Mouse (Mus musculus): ENCODE data around the gene Thrb. TPM values are rescaled to one million over a fixed set of nuclear protein-coding genes. Genes with fewer than 3 reads are reported as not detected.

The Thrb gene
- polyA plus RNA-seq, 1 experiment, result 0.05 TPM

- H3ac ChIP-seq (ENCODE audit: control insufficient read depth, insufficient read length), result no peak overlapping the region
- H3K4me3 ChIP-seq, result no peak overlapping the region
- no peaks in the 10 kb centered on the region for H3K79me2 ChIP-seq (ENCODE audit: control insufficient read depth, insufficient read depth)
- TF ChIP-seq POLR2AphosphoS2 (IDR thresholded peaks at IDR 0.05; ENCODE audit: insufficient read length, low read depth), result no peak
- TF ChIP-seq POLR2A (IDR thresholded peaks at IDR 0.05; ENCODE audit: insufficient read length, low read depth), result no peak
- no peak for TF ChIP-seq SRF (IDR thresholded peaks at IDR 0.05; ENCODE audit: control insufficient read depth, insufficient read length, low read depth)
- TF ChIP-seq USF1 (IDR thresholded peaks at IDR 0.05; ENCODE audit: low read depth), result no peak
- TF ChIP-seq REST (IDR thresholded peaks at IDR 0.05; ENCODE audit: insufficient read depth, insufficient read length), result no peak
- no peak for TF ChIP-seq MYOG (IDR thresholded peaks at IDR 0.05; ENCODE audit: control insufficient read depth in 1 of 3, insufficient read depth in 1 of 3, insufficient read length in 2 of 3, low read depth in 2 of 3)
- no peak for TF ChIP-seq TCF3 (IDR thresholded peaks at IDR 0.05; ENCODE audit: insufficient read length, low read depth)
- no peaks in the 10 kb centered on the region for H3K27me3 ChIP-seq (ENCODE audit: control insufficient read depth, insufficient read depth, insufficient read length)
- no peaks in the 10 kb centered on the region for H3K36me3 ChIP-seq (ENCODE audit: control insufficient read depth, insufficient read depth)
- no peak overlapping the region for H3K4me2 ChIP-seq (ENCODE audit: low read depth)
Observed at GRCm38 (mm10) chr14:17954038-17954437, 294.0 kb downstream of the Thrb start.

GRCm38 (mm10) chr14:17959901-17960300, 299.8 kb downstream of the Thrb start:
- Histone ChIP-seq H3K4me3 (no peak overlapping the region), H3ac (ENCODE audit: control insufficient read depth, insufficient read length) (no peak overlapping the region), H3K27me3 (ENCODE audit: control insufficient read depth, insufficient read depth, insufficient read length) (no peaks in the 10 kb centered on the region), H3K36me3 (ENCODE audit: control insufficient read depth, insufficient read depth) (no peaks in the 10 kb centered on the region), H3K79me2 (ENCODE audit: control insufficient read depth, insufficient read depth) (no peaks in the 10 kb centered on the region), H3K4me2 (ENCODE audit: low read depth) (no peak overlapping the region)
- TF ChIP-seq CEBPB (IDR thresholded peaks at IDR 0.05; ENCODE audit: insufficient read depth, poor library complexity, severe bottlenecking) (no peak), MYOD1 (IDR thresholded peaks at IDR 0.05; ENCODE audit: control insufficient read depth in 1 of 3, insufficient read length in 2 of 3, low read depth in 2 of 3) (no peak), POLR2AphosphoS2 (IDR thresholded peaks at IDR 0.05; ENCODE audit: insufficient read length, low read depth) (no peak), REST (IDR thresholded peaks at IDR 0.05; ENCODE audit: insufficient read depth, insufficient read length) (no peak), SRF (IDR thresholded peaks at IDR 0.05; ENCODE audit: control insufficient read depth, insufficient read length, low read depth) (no peak)

- Histone ChIP-seq H3K4me3 (no peak overlapping the region), H3K36me3 (ENCODE audit: control insufficient read depth, insufficient read depth) (no peaks in the 10 kb centered on the region), H3K79me2 (ENCODE audit: control insufficient read depth, insufficient read depth) (no peaks in the 10 kb centered on the region), H3K4me2 (ENCODE audit: low read depth) (no peak overlapping the region), H3ac (ENCODE audit: control insufficient read depth, insufficient read length) (no peak overlapping the region), H3K27me3 (ENCODE audit: control insufficient read depth, insufficient read depth, insufficient read length) (no peaks in the 10 kb centered on the region)
- TF ChIP-seq E2F4 (IDR thresholded peaks at IDR 0.05; ENCODE audit: insufficient read depth), result no peak
- TF ChIP-seq MAX (IDR thresholded peaks at IDR 0.05; ENCODE audit: low read depth), result no peak
- TF ChIP-seq POLR2A (IDR thresholded peaks at IDR 0.05; ENCODE audit: insufficient read length, low read depth), result no peak
- TF ChIP-seq REST (IDR thresholded peaks at IDR 0.05; ENCODE audit: insufficient read depth, insufficient read length), result no peak
Observed at GRCm38 (mm10) chr14:17967117-17967726, 307.2 kb downstream of the Thrb start.

- no peaks in the 10 kb centered on the region for H3K79me2 ChIP-seq (ENCODE audit: control insufficient read depth, insufficient read depth)
- no peak overlapping the region for H3ac ChIP-seq (ENCODE audit: control insufficient read depth, insufficient read length)
- H3K4me2 ChIP-seq (ENCODE audit: low read depth), result no peak overlapping the region
- H3K27me3 ChIP-seq (ENCODE audit: control insufficient read depth, insufficient read depth, insufficient read length), result no peaks in the 10 kb centered on the region
- no peaks in the 10 kb centered on the region for H3K36me3 ChIP-seq (ENCODE audit: control insufficient read depth, insufficient read depth)
- H3K4me3 ChIP-seq, result no peak overlapping the region
- no peak for TF ChIP-seq SRF (IDR thresholded peaks at IDR 0.05; ENCODE audit: control insufficient read depth, insufficient read length, low read depth)
- no peak for TF ChIP-seq TCF3 (IDR thresholded peaks at IDR 0.05; ENCODE audit: insufficient read length, low read depth)
- TF ChIP-seq POLR2A (IDR thresholded peaks at IDR 0.05; ENCODE audit: insufficient read length, low read depth), result no peak
- TF ChIP-seq MYOD1 (IDR thresholded peaks at IDR 0.05; ENCODE audit: control insufficient read depth in 1 of 3, insufficient read length in 2 of 3, low read depth in 2 of 3), result no peak
- TF ChIP-seq CEBPB (IDR thresholded peaks at IDR 0.05; ENCODE audit: insufficient read depth, poor library complexity, severe bottlenecking), result no peak
- no peak for TF ChIP-seq USF1 (IDR thresholded peaks at IDR 0.05; ENCODE audit: low read depth)
- no peak for TF ChIP-seq E2F4 (IDR thresholded peaks at IDR 0.05; ENCODE audit: insufficient read depth)
- TF ChIP-seq POLR2AphosphoS2 (IDR thresholded peaks at IDR 0.05; ENCODE audit: insufficient read length, low read depth), result no peak
- no peak for TF ChIP-seq MYOG (IDR thresholded peaks at IDR 0.05; ENCODE audit: control insufficient read depth in 1 of 3, insufficient read depth in 1 of 3, insufficient read length in 2 of 3, low read depth in 2 of 3)
- TF ChIP-seq MAX (IDR thresholded peaks at IDR 0.05; ENCODE audit: low read depth), result no peak
- TF ChIP-seq TCF12 (IDR thresholded peaks at IDR 0.05; ENCODE audit: insufficient read depth, poor library complexity, severe bottlenecking), result no peak
- TF ChIP-seq REST (IDR thresholded peaks at IDR 0.05; ENCODE audit: insufficient read depth, insufficient read length), result no peak
Observed at GRCm38 (mm10) chr14:17972132-17972531, 312.1 kb downstream of the Thrb start.

GRCm38 (mm10) chr14:17972665-17973064, 312.6 kb downstream of the Thrb start:
- H3ac ChIP-seq (ENCODE audit: control insufficient read depth, insufficient read length), result no peak overlapping the region
- H3K27me3 ChIP-seq (ENCODE audit: control insufficient read depth, insufficient read depth, insufficient read length), result no peaks in the 10 kb centered on the region
- H3K4me3 ChIP-seq, result no peak overlapping the region
- H3K4me2 ChIP-seq (ENCODE audit: low read depth), result no peak overlapping the region
- TF ChIP-seq POLR2AphosphoS2 (IDR thresholded peaks at IDR 0.05; ENCODE audit: insufficient read length, low read depth) (no peak), TCF12 (IDR thresholded peaks at IDR 0.05; ENCODE audit: insufficient read depth, poor library complexity, severe bottlenecking) (no peak), MYOD1 (IDR thresholded peaks at IDR 0.05; ENCODE audit: control insufficient read depth in 1 of 3, insufficient read length in 2 of 3, low read depth in 2 of 3) (no peak)
- H3K36me3 ChIP-seq (ENCODE audit: control insufficient read depth, insufficient read depth), result no peaks in the 10 kb centered on the region
- H3K79me2 ChIP-seq (ENCODE audit: control insufficient read depth, insufficient read depth), result no peaks in the 10 kb centered on the region
